Mouse (Mus musculus) CD4-positive, CD25-positive, alpha-beta regulatory T cell (primary cell): ENCODE data around the gene Stat5b. TPM values are rescaled to one million over a fixed set of nuclear protein-coding genes. Genes with fewer than 3 reads are reported as not detected.

Experiments used
- polyA plus RNA-seq: library from polyadenylated mRNA; unstranded; fragments of 100-300 nt; shearing (Covaris generic); gene quantifications from one replicate; pipeline ENCODE4 v1.2.1, GENCODE M21; 2017

Gene Stat5b
- 186 TPM for polyA plus RNA-seq

GRCm38 (mm10) chr11:100850038-100850777 lies at the start of gene Stat5b:
Gene Stat5b (minus strand): TSS chr11:100850724.

GRCm38 (mm10) chr11:100858935-100859578 lies 8.5 kb upstream of the Stat5b start, which contains the start of gene Stat5a:
Gene Stat5a (plus strand): TSS chr11:100859351.

GRCm38 (mm10) chr11:100770646-100771408 lies 79.7 kb downstream of the Stat5b start, which contains the start of gene Ghdc:
Gene Ghdc (minus strand): TSS chr11:100770957.

GRCm38 (mm10) chr11:100762831-100763230 lies 87.7 kb downstream of the Stat5b start, which contains the start of gene Hcrt:
Gene Hcrt (minus strand): TSS chr11:100762931.

GRCm38 (mm10) chr11:100759611-100760233 lies 90.8 kb downstream of the Stat5b start, which contains the start of gene Kcnh4:
Gene Kcnh4 (minus strand): TSS chr11:100759942.

GRCm38 (mm10) chr11:100738066-100738604 lies 112.4 kb downstream of the Stat5b start, which contains the start of gene Rab5c:
Gene Rab5c (minus strand): TSS chr11:100738215.

Other genes starting within 250 kb of the Stat5b start
- 28.4 TPM for gene Nkiras2, start 231.5 kb downstream of the Stat5b start, polyA plus RNA-seq
- 616 TPM for gene Dnajc7, start 230.6 kb downstream of the Stat5b start, polyA plus RNA-seq
- 0.51 TPM for gene Zfp385c, start 158.3 kb downstream of the Stat5b start, polyA plus RNA-seq
- gene Dhx58, start 146.5 kb downstream of the Stat5b start, polyA plus RNA-seq = 33.4 TPM
- 69.0 TPM for gene Kat2a, start 138.3 kb downstream of the Stat5b start, polyA plus RNA-seq
- 0.47 TPM for gene Hspb9, start 136.9 kb downstream of the Stat5b start, polyA plus RNA-seq
- 52.0 TPM for gene Rab5c, start 112.5 kb downstream of the Stat5b start, polyA plus RNA-seq
- gene Kcnh4, start 90.8 kb downstream of the Stat5b start, polyA plus RNA-seq = 0.59 TPM
- gene Hcrt, start 87.8 kb downstream of the Stat5b start, polyA plus RNA-seq = not detected
- gene Ghdc, start 79.8 kb downstream of the Stat5b start, polyA plus RNA-seq = 5.3 TPM
- gene Stat5a, start 8.6 kb upstream of the Stat5b start, polyA plus RNA-seq = 108 TPM
- gene Stat3, start 88.8 kb upstream of the Stat5b start, polyA plus RNA-seq = 233 TPM
- gene Cavin1, start 120.2 kb upstream of the Stat5b start, polyA plus RNA-seq = 0.53 TPM
- 15.1 TPM for gene Atp6v0a1, start 158.7 kb upstream of the Stat5b start, polyA plus RNA-seq
- 35.3 TPM for gene Naglu, start 219.3 kb upstream of the Stat5b start, polyA plus RNA-seq
- 0.74 TPM for gene Hsd17b1, start 227.7 kb upstream of the Stat5b start, polyA plus RNA-seq
- gene Coasy, start 231.8 kb upstream of the Stat5b start, polyA plus RNA-seq = 38.4 TPM
- gene Mlx, start 236.6 kb upstream of the Stat5b start, polyA plus RNA-seq = 94.3 TPM
- 6.8 TPM for gene Psmc3ip, start 244.7 kb upstream of the Stat5b start, polyA plus RNA-seq